In genomic region chr6:142773566-142773965, GRCm38 (mm10) we compare ENCODE assay signal across 21 mouse cellular contexts. TPM values are rescaled to one million over a fixed set of nuclear protein-coding genes. Genes with fewer than 3 reads are reported as not detected.
DNase-seq lines count a peak whose midpoint lies in the region; ATAC-seq and TF ChIP-seq lines count a peak whose summit lies in the region.
"Had no signal": no experiment of that assay in that cellular context is flagged by ENCODE, and none has a peak within 500 bp of the region (broad histone marks: within the 10 kb centered on the region; RNA-seq: fewer than 3 reads in every experiment).

No protein-coding gene starts in this region.

- peak; percentile 58 for TF ChIP-seq CTCF in layer of hippocampus, adult 2 months (conservative IDR thresholded peaks at IDR 0.05)
- peak; percentile 47 for TF ChIP-seq CTCF in midbrain, postnatal 0 days (IDR thresholded peaks at IDR 0.05)
- peak; percentile 45 for TF ChIP-seq CTCF in Patski (IDR thresholded peaks at IDR 0.05)

- POLR2A ChIA-PET in Patski (lab: Charles Lee) = no interaction called here

- WGBS in midbrain, postnatal 0 days = 93% methylated on average over 5 of the region's 5 CpGs
- WGBS in midbrain, embryonic 10.5 days = 90% methylated on average over 5 of the region's 5 CpGs

- peak; percentile 50; the same call in 1 of the 2 replicates for ATAC-seq in midbrain, postnatal 0 days (ENCODE audit: low FRiP score)
- no peak for ATAC-seq in Patski
- ATAC-seq in erythroid progenitor cell, adult 5-6 weeks (replicated peaks; ENCODE audit: low FRiP score, poor library complexity, severe bottlenecking) = 0 out of 2 replicates have a peak, but pooled peaks have one; percentile 15
- no peak for ATAC-seq in megakaryocyte progenitor cell, adult 5-6 weeks (replicated peaks; ENCODE audit: poor library complexity)

- H3K27me3 ChIP-seq in midbrain, postnatal 0 days (ENCODE audit: insufficient read depth, low read length) = no peaks in the 10 kb centered on the region
- no peaks in the 10 kb centered on the region for H3K27me3 ChIP-seq in midbrain, embryonic 10.5 days (ENCODE audit: low read depth, poor library complexity, severe bottlenecking)
- H3K27me3 ChIP-seq in Patski = no peaks in the 10 kb centered on the region
- H3K27me3 ChIP-seq: hindbrain, embryonic 13.5 days; liver, embryonic 15.5 days had no signal

- H3K4me2 ChIP-seq in midbrain, postnatal 0 days (ENCODE audit: low read depth, low read length, poor library complexity, severe bottlenecking) = no peak overlapping the region
- H3K4me2 ChIP-seq: hindbrain, embryonic 13.5 days; liver, embryonic 15.5 days had no signal

- no peaks in the 10 kb centered on the region for H3K4me1 ChIP-seq in midbrain, postnatal 0 days (ENCODE audit: insufficient read depth, low read length)
- H3K4me1 ChIP-seq in midbrain, embryonic 10.5 days = no peaks in the 10 kb centered on the region
- H3K4me1 ChIP-seq: hindbrain, embryonic 13.5 days had no signal

- no peak overlapping the region for H3K4me3 ChIP-seq in layer of hippocampus, adult 2 months
- H3K4me3 ChIP-seq in midbrain, postnatal 0 days (ENCODE audit: low read depth, low read length) = no peak overlapping the region
- H3K4me3 ChIP-seq in midbrain, embryonic 10.5 days = no peak overlapping the region
- H3K4me3 ChIP-seq: hindbrain, embryonic 13.5 days; liver, embryonic 15.5 days had no signal

- DNase-seq in layer of hippocampus, adult 2 months (ENCODE audit: low spot score in 2 of 2) = no peak
- no peak for DNase-seq in layer of hippocampus, adult 18-20 months (ENCODE audit: low spot score in 2 of 2)
- no peak for DNase-seq in midbrain, postnatal 0 days (ENCODE audit: low spot score)
- no peak for DNase-seq in midbrain, embryonic 10.5 days (ENCODE audit: low spot score)
- DNase-seq in Patski (ENCODE audit: low read depth, low spot score) = no peak
- DNase-seq in frontal cortex, postnatal 14 days (ENCODE audit: low spot score in 2 of 2) = no peak
- DNase-seq: cerebellum, adult 11 months; cerebellum, postnatal 36 days; gastrocnemius, postnatal 14 days; kidney, adult 18-20 months; layer of hippocampus, postnatal 36 days; midbrain, embryonic 14.5 days; thymus, adult 2 months had no signal

- H3K36me3 ChIP-seq in midbrain, postnatal 0 days (ENCODE audit: insufficient read depth, low read length) = peaks cover 41% of the 10 kb centered on the region
- H3K36me3 ChIP-seq in midbrain, embryonic 10.5 days = peaks cover 74% of the 10 kb centered on the region

- CTCF ChIA-PET in Patski (lab: Charles Lee) = interaction anchor here (1.6 to 1.8 kb wide), 2 partner anchors 11 to 191 kb away, joined by 3 to 9 read pairs; no protein-coding TSS in a partner anchor

- H3K9me3 ChIP-seq in midbrain, postnatal 0 days (ENCODE audit: low read length) = no peaks in the 10 kb centered on the region
- H3K9me3 ChIP-seq in midbrain, embryonic 10.5 days (replicated peaks) = no peaks in the 10 kb centered on the region
- H3K9me3 ChIP-seq: hindbrain, embryonic 13.5 days; liver, embryonic 15.5 days had no signal

- no peak overlapping the region for H3K9ac ChIP-seq in midbrain, postnatal 0 days (replicated peaks; ENCODE audit: low read length, poor library complexity, severe bottlenecking)
- H3K9ac ChIP-seq: hindbrain, embryonic 13.5 days; liver, embryonic 15.5 days had no signal

- in situ Hi-C loops in Patski (cut with MboI; ENCODE audit: low pct_unique_long_range_greater_than_20kb) = no loop called here

- H3K27ac ChIP-seq in layer of hippocampus, adult 2 months = no peak overlapping the region
- H3K27ac ChIP-seq in midbrain, postnatal 0 days (ENCODE audit: low read depth, low read length) = no peak overlapping the region
- H3K27ac ChIP-seq in midbrain, embryonic 10.5 days (replicated peaks) = no peak overlapping the region
- H3K27ac ChIP-seq: hindbrain, embryonic 13.5 days; liver, embryonic 15.5 days had no signal

RNA-seq across cellular contexts. Expression of gene Cmas, which starts 17.1 kb away (rescaled TPM):
- 100 to 1,000 TPM; 100 to 102 TPM for total RNA-seq in layer of hippocampus, adult 2 months (2021)
- total RNA-seq in layer of hippocampus, adult 18-20 months (2021) = 100 to 1,000 TPM in 1 of 2 experiments, 10 to 100 TPM in 1; 98.0 to 106 TPM
- 105 and 111 TPM in 2 replicates for total RNA-seq in midbrain, postnatal 0 days (2014; rRNA removed)
- polyA plus RNA-seq in midbrain, postnatal 0 days (2015; fragmentation: Nextera tagmentation; extraction: Ambion mirVana) = 208 and 220 TPM in 2 replicates
- 81.0 and 86.6 TPM in 2 replicates for polyA plus RNA-seq in midbrain, embryonic 10.5 days (2016; fragmentation: Nextera tagmentation; extraction: Ambion mirVana)
- polyA plus RNA-seq in Patski (2021) = 42.5 TPM
- total RNA-seq in erythroid progenitor cell, adult 5-6 weeks (2015; ENCODE audit: low replicate concordance) = 226 TPM in 2 replicates
- 141 and 188 TPM in 2 replicates for total RNA-seq in erythroid progenitor cell, adult 5-6 weeks (2017; ENCODE audit: low replicate concordance)
- 61.3 and 67.0 TPM in 2 replicates for total RNA-seq in megakaryocyte progenitor cell, adult 5-6 weeks (2015)
- total RNA-seq in megakaryocyte progenitor cell, adult 5-6 weeks (2017) = 58.1 and 66.2 TPM in 2 replicates

RNA-seq across cellular contexts. Expression of gene Sult6b2, which starts 30.7 kb away (rescaled TPM):
- under 1 TPM; 0.15 to 0.39 TPM for total RNA-seq in layer of hippocampus, adult 2 months (2021)
- total RNA-seq in layer of hippocampus, adult 18-20 months (2021) = under 1 TPM in 1 of 2 experiments, not detected in 1; 0.15 TPM
- not detected in 2 replicates for total RNA-seq in midbrain, postnatal 0 days (2014; rRNA removed)
- 0.12 and 0.33 TPM in 2 replicates for polyA plus RNA-seq in midbrain, postnatal 0 days (2015; fragmentation: Nextera tagmentation; extraction: Ambion mirVana)
- polyA plus RNA-seq in midbrain, embryonic 10.5 days (2016; fragmentation: Nextera tagmentation; extraction: Ambion mirVana) = not detected in 2 replicates
- 0.04 TPM for polyA plus RNA-seq in Patski (2021)
- total RNA-seq in erythroid progenitor cell, adult 5-6 weeks (2015; ENCODE audit: low replicate concordance) = not detected in 2 replicates
- total RNA-seq in erythroid progenitor cell, adult 5-6 weeks (2017; ENCODE audit: low replicate concordance) = not detected in 2 replicates
- not detected in 2 replicates for total RNA-seq in megakaryocyte progenitor cell, adult 5-6 weeks (2015)
- not detected in 2 replicates for total RNA-seq in megakaryocyte progenitor cell, adult 5-6 weeks (2017)
- total RNA-seq: gastrocnemius, postnatal 14 days; layer of hippocampus, postnatal 36 days had no signal
- polyA plus RNA-seq: embryonic facial prominence, embryonic 11.5 days; heart, postnatal 0 days; large intestine, adult 2 months; midbrain, embryonic 14.5 days; urinary bladder, adult 2 months had no signal

Comparison
In these comparisons a context has a peak if more than half of its experiments do, and no peak if none do; other contexts are left out.
1. ATAC-seq: peak in midbrain, postnatal 0 days (single experiment) and erythroid progenitor cell, adult 5-6 weeks (single experiment); none in Patski (single experiment) and megakaryocyte progenitor cell, adult 5-6 weeks (single experiment).
2. Peak in every context shown above with its lines, with median percentiles within 50 percentile points of each other: CTCF ChIP-seq.